Mouse (Mus musculus): ENCODE results near the gene Trpm1. TPM values are rescaled to one million over a fixed set of nuclear protein-coding genes. Genes with fewer than 3 reads are reported as not detected.
"Not testable (repeated sequence)": the region's sequence is repeated elsewhere in the genome, so short reads cannot be mapped to it uniquely, and the experiment has no call there.

The Trpm1 gene
- total RNA-seq (2014; fragmentation: Nextera tagmentation): 3.1 and 6.3 TPM in 2 replicates
- not detected in 2 replicates for total RNA-seq (2017)

DNA sequence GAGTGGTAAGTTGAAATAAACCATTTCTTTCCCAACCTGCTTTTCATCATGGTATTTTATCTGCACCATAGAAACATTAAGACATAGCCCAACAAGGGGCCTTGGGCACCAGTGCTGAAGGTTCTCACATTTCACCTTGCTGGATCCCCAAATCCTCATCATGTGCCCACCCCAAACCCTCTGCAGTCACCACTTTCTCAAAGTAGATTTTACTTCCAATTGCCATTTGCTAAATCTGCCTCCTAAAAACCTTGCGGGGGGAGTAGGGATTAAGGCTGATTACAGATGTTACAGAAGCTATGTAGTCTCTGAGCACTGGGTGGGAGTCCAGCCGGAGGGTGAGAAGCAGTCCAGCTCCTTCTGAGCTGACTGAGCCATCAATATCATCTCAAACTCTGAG, at the start of gene Trpm1:
Gene Trpm1 (plus strand): TSS at position 301 of the 400 bp plus-strand sequence.
- no peak for ATAC-seq (replicated peaks; ENCODE audit: low FRiP score, low TSS enrichment, poor library complexity, severe bottlenecking)

DNA sequence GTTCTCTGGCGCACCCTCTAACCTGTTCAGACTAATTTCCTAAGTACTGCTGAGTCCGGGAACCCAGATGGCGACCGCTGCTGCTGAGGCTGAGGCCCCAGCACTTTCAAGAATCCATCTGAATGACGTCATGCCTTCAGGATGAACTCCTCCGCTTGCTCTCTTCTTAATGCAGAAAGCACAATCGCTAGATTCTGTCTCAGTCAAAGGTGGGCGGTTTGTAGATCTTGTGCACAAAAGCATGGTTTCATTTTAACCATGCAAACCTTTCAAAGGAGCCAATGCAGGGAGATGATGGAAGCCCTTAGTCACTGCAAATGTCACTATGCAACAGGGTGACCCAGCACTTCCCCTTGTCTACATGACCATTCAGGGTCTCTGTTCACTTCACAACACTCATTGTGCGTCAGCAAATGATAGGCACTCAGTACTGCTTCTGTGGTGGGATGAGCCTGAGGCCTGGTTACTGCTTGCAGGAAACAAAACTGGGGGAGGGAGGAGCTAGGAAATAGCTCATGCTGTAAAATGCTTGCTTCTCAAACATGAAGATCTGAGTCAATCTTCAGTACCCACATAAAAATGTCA, 31.4 kb upstream of the Trpm1 start:
- no peak for ATAC-seq (replicated peaks; ENCODE audit: low FRiP score, low TSS enrichment, poor library complexity, severe bottlenecking)

DNA sequence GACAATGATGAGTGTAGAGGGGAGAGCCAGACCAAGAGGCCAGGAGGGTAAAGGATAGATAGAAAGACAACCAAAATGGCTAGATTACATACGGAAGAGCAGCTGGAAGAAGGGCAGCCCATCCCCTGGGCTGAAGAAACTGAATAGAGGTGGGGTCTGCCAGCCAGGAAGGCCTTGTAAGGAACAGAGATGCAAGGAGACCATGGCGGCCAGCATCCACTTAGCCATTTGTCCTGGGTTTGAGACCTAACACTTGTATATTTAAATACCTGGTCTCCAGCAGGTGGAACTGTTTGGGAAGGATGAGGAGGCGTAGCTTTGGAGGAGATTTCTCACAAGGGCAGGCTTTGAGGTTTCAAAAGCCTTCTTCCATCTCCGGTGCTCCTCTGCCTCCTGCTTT, 29.9 kb upstream of the Trpm1 start:
- ATAC-seq (replicated peaks; ENCODE audit: low FRiP score, low TSS enrichment, poor library complexity, severe bottlenecking): no peak

DNA sequence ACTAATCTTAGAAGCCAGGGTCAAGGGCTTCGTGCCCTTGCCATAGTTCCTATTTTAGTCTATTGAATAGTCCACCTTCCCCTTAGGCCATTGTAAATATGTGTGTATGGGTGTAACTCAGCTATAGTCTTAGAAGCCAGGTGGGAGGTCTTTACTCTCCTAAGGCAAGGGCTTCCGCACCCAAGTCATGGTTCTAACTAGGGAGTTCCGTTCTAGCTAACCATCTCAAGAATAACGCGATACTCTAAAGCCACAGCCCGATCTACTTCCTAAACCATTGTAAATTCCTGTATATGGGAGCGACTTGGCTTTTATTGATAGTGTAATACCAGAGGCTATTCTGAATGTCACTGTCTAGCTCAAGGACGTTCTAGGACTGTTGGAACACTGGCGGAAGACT, 27.6 kb upstream of the Trpm1 start:
- ATAC-seq (replicated peaks; ENCODE audit: low FRiP score, low TSS enrichment, poor library complexity, severe bottlenecking): not testable (repeated sequence)

DNA sequence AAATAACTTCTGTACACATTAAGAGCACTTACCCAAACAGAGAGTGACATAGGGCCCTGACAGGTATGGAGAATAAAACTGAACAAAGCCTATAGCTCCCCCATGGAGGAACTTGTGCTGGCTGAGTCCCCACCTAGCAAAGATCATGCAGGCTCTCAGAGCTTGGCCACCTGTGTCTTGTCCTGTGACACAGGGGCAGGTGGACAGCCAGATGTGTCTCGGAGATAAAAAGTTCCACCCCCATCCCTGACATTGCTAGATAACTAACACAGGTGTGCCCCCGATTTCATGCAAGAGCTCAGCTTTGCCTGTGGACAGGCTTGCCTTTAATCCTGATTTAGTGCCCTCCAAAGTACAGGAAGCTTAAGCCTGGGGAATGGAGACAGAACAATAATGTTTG, 13.8 kb upstream of the Trpm1 start:
- no peak for ATAC-seq (replicated peaks; ENCODE audit: low FRiP score, low TSS enrichment, poor library complexity, severe bottlenecking)

DNA sequence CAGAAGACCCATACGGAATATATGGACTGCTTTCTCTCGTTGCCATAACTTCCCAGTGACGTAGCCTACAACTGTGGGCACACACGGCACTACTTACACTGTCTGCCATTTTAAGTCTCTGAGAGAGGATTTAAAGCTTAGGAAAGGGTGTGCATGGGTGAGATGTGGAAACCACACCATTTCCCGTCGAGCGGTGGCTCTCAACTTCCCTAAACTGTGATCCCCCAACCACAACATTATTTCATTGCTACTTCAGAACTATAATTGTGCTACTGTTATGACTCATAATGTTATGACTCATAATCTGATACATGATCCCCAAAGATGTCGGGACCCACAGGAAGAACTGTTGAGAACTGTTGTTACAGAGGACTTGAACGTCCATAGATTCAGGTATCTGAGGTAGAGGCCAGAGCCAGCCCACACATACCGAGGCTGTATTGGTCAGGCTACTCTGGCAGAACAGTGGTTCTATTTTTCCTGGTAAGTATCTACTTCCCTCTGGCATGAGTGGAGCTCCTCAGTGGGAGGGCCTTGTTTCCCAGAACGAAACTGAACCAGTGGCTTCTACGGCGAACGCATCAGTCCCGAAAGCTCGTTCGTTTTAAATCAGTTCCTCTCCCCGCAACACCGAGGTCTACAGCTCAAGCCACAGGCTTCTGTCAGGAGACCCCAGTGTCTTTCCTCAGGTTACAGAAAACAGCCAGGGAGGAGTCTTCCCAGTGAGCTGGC, 12.2 kb upstream of the Trpm1 start:
- peak; percentile 51; the same call in 1 of the 2 replicates for ATAC-seq (replicated peaks; ENCODE audit: low FRiP score, low TSS enrichment, poor library complexity, severe bottlenecking)

DNA sequence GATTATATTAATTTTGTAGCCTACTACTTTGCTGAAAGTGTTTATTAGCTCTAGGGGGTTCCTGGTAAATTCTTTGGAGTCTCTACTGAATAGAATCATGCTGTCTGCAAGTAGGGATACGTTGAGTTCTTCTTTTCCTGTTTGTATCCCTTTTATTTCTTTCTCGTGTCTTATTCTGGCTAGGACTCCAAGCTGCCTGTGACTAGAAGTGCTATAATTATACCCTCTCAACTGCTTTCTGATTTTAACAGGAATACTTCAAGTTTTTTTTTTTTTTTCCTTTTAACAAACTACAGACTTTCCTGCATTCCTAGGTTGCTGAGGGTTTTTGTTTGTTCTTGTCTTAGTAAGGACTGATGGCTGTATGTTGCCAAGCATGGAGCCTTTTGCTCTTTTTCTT, 4.3 kb upstream of the Trpm1 start:
- ATAC-seq (replicated peaks; ENCODE audit: low FRiP score, low TSS enrichment, poor library complexity, severe bottlenecking): no peak

DNA sequence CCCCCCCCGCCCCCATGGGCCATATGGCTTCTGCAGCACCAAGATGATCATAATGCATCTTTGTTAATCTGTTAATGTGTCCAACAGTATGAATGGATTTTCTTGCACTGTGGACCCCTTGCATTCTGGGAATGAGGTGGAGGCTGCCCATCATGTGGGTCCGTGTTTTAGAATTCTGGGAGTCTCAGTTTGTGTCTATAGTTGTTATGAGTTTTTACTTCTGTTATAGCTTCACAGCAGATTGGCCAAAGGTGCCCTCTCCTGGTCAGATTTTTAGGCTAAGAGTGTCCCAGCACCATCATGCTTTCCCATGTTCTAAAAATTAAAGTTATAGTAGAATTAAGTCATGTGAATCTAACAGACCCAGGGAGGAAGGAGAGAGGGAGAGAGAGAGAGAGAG, 3.9 kb upstream of the Trpm1 start:
- ATAC-seq (replicated peaks; ENCODE audit: low FRiP score, low TSS enrichment, poor library complexity, severe bottlenecking): no peak

DNA sequence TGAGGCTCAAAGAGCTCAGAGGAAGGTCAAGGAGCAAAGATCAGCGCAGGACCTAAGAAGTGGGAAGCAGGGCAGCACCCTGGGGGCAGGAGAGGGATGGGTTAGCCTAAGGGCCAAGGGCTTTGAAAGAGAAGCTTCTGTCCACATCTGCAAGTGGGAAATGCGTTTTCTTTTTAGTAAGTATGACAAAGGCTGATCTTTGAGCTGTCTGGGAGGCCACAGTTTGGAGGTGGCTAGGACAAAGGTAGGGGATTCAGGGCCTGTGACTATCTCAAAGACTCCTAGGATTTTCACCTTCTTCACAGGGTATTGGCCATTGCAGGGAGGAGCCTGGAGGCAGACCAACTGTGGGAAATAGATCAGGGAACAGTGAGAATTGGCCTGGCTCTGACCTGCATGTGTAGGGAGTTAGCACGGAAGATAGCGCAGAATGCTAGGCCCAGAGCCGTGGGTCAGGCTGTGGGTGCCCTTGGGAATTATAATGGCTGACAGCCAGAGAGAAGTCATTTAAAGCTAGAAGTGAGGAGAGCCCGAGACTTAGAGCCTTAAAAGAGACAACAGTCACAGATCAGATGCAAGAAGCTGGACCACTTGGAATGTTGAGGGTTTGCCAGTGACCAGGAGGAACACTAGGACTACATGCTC, 3.1 kb upstream of the Trpm1 start:
- no peak for ATAC-seq (replicated peaks; ENCODE audit: low FRiP score, low TSS enrichment, poor library complexity, severe bottlenecking)

DNA sequence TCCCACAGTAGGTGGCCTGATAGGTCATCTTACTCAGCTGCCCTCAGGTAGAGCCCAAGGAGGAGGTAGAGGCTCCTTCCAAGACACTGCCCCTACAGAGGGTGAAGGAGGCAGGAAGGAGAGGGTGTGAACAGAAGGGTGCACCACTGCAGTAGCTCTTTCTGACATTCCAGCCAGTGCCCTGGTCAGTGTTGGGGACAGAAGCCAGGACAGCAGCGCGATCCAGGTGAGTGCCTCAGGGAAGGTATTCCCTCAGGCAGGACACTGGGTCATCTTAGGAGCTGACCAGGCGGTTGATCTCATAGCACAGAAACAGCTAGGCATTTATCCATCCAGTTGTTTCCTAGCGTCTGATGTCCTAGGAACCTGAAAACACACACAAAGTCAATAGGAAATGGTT, 1.6 kb downstream of the Trpm1 start:
- ATAC-seq (replicated peaks; ENCODE audit: low FRiP score, low TSS enrichment, poor library complexity, severe bottlenecking): no peak

DNA sequence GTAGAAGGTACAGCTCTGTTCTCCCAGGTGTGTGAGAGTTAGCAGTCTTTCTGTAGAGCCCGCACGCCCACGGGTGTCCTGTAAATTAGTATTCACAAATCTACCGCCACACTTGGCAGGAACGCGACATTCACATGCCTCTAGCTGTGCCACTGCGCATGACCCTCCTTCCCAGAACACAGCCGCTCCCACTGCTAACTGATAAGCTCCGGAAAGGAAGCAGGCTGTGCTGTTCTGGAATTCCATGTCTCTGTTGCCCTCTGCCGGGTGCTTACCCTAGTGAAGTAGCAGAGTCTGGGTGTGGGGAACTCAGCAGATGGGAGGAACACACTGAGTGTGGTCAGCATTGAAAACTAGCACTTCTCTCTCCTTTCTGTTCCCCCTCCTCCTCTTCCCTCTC, 2.1 kb downstream of the Trpm1 start:
- ATAC-seq (replicated peaks; ENCODE audit: low FRiP score, low TSS enrichment, poor library complexity, severe bottlenecking): peak; percentile 59

DNA sequence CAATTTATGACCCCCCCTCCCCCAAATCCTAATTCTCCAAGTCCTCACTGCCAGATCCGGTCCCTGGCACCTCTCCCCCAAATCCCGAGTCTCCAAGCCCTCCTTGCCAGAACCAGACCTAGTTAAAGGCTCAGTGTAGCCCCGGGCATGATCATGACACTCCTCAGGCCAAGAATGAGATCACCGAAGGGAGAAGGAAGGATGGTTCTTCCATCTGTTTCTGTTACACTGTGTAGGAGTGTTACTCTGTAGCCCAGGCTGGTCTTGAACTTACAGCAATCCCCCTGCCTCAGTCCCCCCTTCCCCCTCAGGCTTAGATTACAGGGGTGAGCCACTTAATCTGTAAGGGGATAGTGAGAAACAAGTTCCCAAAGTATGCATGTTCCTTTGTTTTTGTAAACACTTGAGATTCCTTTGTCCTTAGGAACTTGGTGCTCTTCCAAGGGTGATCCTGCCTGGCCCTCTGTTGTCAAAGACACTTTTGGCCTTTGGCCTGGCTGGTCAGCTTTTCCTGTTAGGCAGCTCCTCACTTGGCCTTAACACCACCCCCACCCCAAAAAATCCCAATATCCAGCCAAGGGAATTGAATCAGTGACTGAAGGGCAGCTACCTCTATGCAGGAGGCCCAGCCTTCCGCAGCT, 2.8 kb downstream of the Trpm1 start:
- ATAC-seq (replicated peaks; ENCODE audit: low FRiP score, low TSS enrichment, poor library complexity, severe bottlenecking): no peak

DNA sequence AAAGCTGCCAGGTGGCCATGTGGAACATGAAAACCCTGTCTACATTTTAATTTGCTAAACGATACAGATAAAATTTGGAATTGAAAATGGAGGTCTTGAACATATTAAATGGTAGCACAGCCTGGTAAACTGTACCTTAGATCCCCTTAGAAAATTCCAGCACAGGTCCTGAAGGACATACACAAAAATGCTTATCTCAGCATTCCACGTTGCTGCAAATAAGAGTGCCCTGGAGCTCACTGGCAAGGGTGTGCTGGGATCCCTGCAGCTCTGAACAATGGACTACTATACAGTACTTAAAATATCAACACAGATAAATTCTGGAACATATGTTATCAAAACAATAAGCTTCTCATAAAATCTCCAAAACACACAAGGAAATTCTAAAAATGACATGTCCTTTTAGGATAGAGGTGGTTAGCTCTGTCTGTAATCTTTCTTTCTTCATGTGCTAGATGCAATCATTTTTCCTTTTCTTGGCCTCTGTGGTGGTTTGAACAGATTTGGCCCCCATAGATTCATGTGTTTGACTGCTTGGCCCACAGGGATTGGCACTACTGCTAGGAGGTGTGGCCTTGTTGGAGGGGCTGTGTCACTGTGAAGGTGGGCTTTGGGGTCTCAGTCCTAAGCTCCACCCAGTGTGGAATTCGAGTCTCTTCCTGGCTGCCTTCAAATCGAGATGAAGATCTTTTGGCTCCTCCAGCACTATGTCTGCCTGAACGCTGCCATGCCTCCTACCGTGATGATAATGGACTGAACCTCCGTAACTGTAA, 3.5 kb downstream of the Trpm1 start:
- ATAC-seq (replicated peaks; ENCODE audit: low FRiP score, low TSS enrichment, poor library complexity, severe bottlenecking): no peak

DNA sequence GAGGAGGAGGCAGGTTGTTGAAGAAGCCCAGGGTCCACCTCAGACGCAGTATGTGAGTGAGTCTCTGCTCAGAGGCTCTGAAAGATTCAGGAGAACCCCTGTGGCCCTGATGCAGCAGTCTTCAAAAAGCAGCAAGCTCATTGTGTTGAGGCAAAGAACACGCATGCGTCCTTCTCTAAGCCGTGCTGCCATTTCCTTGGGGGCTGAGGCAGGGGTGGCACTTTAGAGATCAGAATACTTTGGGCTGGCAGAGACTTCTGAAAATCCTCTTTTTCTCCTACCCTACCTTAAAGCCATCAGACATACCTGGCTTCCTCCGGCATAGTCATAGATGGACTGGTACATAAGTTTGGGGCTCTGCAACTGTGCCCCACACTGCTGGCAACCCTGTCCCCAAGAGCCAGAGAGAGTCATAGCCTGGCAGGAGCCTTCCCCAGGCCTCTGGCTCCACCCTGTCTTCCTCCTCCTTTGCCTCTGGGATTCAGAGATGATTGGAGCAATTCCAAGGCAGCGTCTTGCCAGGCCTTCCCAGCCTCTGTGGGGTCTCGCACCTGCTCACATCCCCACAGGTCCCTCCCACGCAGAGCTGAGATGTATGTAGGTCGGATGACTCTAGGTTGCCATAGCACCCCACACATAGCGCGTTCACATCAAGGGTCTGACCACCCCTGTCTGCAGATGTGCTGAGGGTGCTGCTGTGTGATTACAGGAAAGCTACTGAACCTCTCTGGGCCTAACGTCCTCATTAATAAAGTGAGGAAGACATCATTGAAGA, 4.8 kb downstream of the Trpm1 start:
- no peak for ATAC-seq (replicated peaks; ENCODE audit: low FRiP score, low TSS enrichment, poor library complexity, severe bottlenecking)

DNA sequence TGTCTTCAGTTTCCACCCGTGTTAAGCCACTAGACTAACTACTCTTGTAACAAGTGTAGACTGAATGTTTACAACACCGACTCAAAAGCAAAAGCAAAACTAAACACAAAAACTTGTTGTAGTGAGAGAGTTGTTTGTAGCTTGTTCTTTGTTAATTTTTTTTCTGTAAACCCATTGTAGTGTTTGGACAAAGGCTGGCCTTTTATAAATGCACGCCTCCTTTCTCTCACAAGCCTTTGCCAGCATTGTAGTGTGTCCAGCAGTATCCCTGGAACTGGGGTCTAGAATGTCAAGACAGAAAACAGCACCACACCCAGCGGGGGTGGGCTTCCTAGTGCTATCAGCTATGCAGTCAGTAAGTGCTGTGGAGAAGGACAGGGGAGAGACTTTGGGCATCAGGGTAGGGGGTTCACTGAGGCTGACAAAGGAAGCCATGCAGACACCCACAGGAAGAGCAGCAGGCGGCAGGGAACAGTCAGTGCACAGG, 5.5 kb downstream of the Trpm1 start:
- no peak for ATAC-seq (replicated peaks; ENCODE audit: low FRiP score, low TSS enrichment, poor library complexity, severe bottlenecking)

DNA sequence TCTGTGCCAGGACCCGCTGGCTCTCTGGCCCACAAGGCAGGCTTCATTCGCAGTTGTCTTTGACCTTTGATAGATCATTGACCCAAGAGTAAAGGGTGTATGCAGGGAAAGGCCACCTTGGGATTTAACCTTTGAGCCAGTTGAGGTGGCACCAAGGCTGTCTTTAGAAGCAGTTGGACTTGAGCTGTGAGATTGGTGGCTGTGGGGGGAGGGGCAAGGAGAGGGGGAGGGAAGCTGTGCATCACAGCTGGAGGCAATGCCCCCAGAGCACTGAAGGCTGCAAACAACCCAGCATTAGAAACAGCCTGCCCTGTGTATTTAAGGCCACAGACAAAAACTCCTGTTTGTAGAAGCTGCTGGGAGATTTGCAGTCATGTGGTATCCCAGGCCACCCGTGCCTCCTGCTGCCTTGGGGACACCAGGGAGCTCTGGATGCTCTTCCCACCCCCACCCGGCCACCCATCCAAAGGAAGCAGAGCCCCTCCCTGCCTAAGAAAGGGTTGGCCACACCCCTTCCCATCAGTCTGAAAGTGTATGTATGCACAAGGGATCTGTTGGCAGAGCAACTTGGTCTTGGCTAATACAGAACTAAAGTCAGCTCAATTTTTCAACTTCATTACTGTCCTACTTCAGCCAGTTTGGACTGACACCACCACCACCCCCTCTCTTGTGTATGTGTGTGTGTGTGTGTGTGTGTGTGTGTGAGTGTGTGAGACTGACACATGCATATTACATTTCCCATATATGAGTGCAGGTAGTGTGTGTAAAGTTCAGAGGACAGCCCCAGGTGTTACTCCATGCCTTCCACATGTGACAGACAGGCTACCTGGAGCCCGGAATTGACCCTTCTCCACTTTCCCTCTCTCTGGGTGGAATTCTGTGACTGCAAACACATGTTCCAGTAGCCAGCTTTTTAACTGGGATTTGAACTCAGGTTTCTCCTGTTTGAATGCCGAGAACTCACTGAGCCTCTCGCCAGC, 6.3 kb downstream of the Trpm1 start:
- no peak for ATAC-seq (replicated peaks; ENCODE audit: low FRiP score, low TSS enrichment, poor library complexity, severe bottlenecking)

DNA sequence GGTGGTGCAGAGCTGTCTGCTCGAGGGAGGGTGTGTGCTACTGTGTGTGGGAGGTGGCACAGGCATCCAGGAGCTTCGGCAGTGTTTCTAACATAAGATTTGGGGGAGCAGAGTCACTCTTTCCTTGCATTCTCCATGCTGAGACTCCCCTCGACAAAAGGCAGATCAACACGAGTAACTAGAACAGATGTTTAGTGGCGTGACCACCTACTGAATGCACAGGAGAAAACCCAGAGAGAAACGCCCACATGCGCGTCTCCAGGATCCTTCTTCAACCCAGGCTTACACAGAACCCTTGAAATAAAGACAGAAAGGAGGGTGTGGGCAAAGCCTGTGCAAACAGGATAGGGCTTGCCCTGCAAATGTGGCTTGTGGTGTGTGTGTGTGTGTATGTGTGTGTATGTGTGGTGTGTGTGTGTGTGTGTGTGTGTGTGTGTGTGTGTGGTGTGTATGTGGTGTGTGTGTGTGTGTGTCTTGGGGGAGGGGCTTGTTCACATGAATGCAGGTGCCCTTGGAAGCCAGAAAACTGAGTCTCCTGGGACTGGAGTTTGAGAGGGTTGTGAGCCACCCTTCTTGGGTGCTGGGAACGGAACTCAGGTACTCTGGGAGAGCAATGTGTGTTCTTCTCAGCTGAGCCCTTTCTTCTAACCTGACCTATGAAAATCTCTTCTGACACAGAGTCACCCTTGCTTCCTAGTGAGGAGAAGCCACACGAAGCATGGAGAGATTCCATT, 7.3 kb downstream of the Trpm1 start:
- no peak for ATAC-seq (replicated peaks; ENCODE audit: low FRiP score, low TSS enrichment, poor library complexity, severe bottlenecking)

Measured in megakaryocyte-erythroid progenitor cell, adult 5-6 weeks (primary cell).